Mouse (Mus musculus): ENCODE measurements around the gene Plvap. TPM values are rescaled to one million over a fixed set of nuclear protein-coding genes. Genes with fewer than 3 reads are reported as not detected.
"Not testable (repeated sequence)": the region's sequence is repeated elsewhere in the genome, so short reads cannot be mapped to it uniquely, and the experiment has no call there.

The Plvap gene
- polyA plus RNA-seq, 1 experiment from 2014 or later: 165 TPM

DNA sequence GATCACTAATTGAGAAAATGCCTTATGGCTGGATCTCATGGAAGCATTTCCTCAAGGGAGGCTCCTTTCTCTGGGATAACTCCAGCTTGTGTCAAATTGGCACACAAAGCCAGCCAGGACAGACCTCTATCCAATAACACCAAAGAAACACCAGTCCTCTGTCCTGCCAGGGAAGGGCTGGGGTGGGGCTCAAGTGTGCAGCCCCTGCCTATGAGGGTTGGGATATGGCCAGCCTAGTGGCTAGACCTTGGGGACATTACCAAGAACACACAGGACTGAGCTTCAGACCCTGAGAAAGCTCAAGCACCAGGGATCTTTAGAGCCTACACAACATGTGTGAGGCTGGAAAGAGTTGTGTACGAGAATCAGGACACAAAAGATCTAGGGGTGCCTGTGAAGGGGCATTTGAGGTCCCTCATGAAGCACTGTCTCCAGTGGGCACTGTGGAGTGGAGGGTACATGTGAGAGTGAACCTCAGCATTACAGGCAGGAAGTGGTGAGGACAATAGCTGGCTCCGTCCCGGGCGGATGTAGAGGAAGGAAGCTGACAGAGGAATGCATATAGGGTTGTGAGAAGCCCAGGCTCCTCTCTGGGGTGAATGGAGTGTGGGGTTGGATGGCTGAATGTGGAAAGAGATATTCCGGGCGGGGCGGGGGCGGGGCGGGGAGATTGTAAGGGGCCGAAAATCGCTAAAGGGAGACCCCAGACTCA lies 17.0 kb upstream of the Plvap start:
- no peak for ATAC-seq (ENCODE audit: low FRiP score, low TSS enrichment)
- no peak overlapping the region; the same call in 1 of the 2 replicates for H3K9ac ChIP-seq (replicated peaks; ENCODE audit: low read length)
- H3K27me3 ChIP-seq (ENCODE audit: insufficient read depth, low read length): peaks cover 16% of the 10 kb centered on the region
- H3K36me3 ChIP-seq (ENCODE audit: insufficient read depth, low read length): no peaks in the 10 kb centered on the region
- peaks cover 21% of the 10 kb centered on the region for H3K4me1 ChIP-seq (ENCODE audit: insufficient read depth, low read length)
- no peaks in the 10 kb centered on the region for H3K9me3 ChIP-seq (ENCODE audit: low read length)
- no peak overlapping the region for H3K4me3 ChIP-seq (ENCODE audit: low read length)
- H3K4me2 ChIP-seq (replicated peaks; ENCODE audit: low read depth, low read length): no peak overlapping the region
- WGBS: 65% methylated on average over 11 of the region's 11 CpGs
- peak overlapping the region; percentile 91 for H3K27ac ChIP-seq (ENCODE audit: low read length)

DNA sequence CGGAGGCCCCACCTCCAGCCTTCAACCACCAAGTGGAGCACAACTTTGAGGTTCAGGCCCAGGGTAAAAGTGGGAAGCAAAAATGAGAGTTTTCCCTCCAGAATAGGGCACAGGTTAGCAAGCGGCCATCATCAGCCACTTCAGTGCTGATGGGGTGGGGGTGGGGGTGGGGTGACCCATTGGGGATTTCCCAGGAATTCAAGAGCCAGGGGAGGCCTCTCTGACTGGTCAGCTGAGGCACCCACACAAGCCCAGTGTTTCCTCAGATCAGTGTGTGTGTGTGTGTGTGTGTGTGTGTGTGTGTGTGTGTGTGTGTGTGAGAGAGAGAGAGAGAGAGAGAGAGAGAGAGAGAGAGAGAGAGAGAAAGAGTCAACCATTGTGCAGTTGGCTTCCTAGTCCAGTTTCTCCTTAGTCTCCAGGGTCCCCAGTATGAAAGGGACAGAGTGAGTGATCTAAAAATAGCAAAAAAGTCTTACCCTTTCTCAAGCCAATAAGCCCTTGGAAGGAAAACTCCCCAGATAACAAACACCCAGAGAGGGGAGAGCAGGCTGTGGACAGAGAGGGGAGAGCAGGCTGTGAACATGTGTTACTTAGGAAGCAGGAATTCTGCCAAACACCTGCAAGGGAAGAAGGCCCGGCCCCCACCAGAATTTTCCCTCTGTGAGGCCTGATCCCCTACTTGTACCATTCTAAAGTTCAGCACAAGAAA lies 15.8 kb upstream of the Plvap start:
- ATAC-seq (ENCODE audit: low FRiP score, low TSS enrichment): no peak

DNA sequence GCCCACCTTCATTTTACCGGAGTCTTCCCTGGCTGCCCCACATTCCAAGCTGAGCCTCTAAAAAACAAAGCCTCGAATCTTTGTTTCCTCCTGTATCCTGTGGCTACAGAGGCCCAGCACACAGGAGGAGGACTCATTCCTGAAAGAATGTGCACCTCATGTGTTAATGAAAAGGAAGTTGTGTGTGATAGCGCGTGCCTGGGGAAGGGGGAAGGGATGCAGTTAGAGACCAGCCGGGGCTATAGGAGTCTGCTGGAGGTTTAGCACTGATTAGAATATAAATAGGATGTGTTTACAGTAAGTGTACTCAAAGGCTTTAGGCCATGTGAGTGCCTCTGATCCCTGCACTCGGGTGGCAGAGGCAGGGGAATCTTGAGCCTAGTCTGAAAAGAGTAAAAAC lies 14.7 kb upstream of the Plvap start:
- Histone ChIP-seq H3K27ac (ENCODE audit: low read length) (peak overlapping the region; percentile 71), H3K4me2 (replicated peaks; ENCODE audit: low read depth, low read length) (no peak overlapping the region), H3K4me1 (ENCODE audit: insufficient read depth, low read length) (peaks cover 24% of the 10 kb centered on the region), H3K9me3 (ENCODE audit: low read length) (no peaks in the 10 kb centered on the region), H3K27me3 (ENCODE audit: insufficient read depth, low read length) (peaks cover 16% of the 10 kb centered on the region), H3K36me3 (ENCODE audit: insufficient read depth, low read length) (no peaks in the 10 kb centered on the region), H3K4me3 (ENCODE audit: low read length) (no peak overlapping the region), H3K9ac (replicated peaks; ENCODE audit: low read length) (no peak overlapping the region)
- ATAC-seq (ENCODE audit: low FRiP score, low TSS enrichment): 0 out of 2 replicates have a peak, but pooled peaks have one; percentile 21
- 32% methylated on average over 6 of the region's 6 CpGs for WGBS

More for the DNA sequence above, 15.8 kb upstream of the Plvap start:
- peaks cover 16% of the 10 kb centered on the region for H3K27me3 ChIP-seq (ENCODE audit: insufficient read depth, low read length)
- H3K9me3 ChIP-seq (ENCODE audit: low read length): no peaks in the 10 kb centered on the region
- H3K27ac ChIP-seq (ENCODE audit: low read length): peak overlapping the region; percentile 82
- no peak overlapping the region for H3K4me2 ChIP-seq (replicated peaks; ENCODE audit: low read depth, low read length)
- WGBS: 69% methylated on average over 3 of the region's 3 CpGs
- no peaks in the 10 kb centered on the region for H3K36me3 ChIP-seq (ENCODE audit: insufficient read depth, low read length)
- H3K4me3 ChIP-seq (ENCODE audit: low read length): no peak overlapping the region
- no peak overlapping the region for H3K9ac ChIP-seq (replicated peaks; ENCODE audit: low read length)
- peaks cover 21% of the 10 kb centered on the region for H3K4me1 ChIP-seq (ENCODE audit: insufficient read depth, low read length)

DNA sequence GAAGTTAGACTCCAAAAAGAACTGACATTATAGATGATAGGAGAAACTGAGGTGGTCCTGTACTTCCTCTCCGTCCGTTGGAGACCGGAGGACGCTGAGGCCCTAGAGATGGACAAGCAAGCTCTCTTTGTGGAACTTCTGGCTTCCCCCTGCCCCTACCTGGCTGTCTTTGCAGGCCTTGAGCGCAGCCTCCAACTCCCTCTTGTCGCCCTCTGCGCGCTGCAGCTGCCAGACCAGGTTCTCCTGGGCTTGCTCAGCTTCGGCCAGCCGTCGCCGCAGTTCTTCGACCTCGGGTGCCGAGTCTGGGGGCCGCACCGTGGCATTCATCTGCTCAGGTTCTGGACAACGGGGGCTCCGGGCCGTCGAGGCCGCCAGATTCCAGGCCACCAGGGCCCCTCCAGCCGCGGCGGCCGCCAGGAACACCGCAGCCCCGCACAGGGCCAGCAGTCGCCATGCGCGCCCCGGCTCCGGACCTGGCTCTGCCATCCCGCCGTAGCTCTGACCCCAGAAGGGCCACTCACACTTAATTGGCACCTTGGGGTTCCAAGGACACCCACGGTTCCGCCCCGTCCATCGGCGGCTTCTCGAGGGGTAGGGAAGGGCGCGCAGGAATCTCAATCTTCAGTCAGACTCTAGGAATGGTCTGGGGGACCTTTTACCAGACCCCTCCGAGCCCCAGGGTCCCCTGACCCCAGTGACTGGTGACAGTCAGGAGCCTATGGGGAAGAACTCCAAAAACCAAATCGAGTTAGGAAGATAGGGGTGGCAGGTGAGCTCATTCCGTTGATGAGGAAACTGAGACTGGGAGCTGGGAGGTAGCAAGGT lies 13.9 kb upstream of the Plvap start, which contains the start of gene Ccdc194:
Gene Ccdc194, minus strand, starts transcription at position 486 of the 825 bp plus-strand sequence.
- peaks cover 16% of the 10 kb centered on the region for H3K27me3 ChIP-seq (ENCODE audit: insufficient read depth, low read length)
- H3K4me1 ChIP-seq (ENCODE audit: insufficient read depth, low read length): peaks cover 24% of the 10 kb centered on the region
- peak within 1 kb of the TSS; percentile 22 for H3K4me3 ChIP-seq (ENCODE audit: low read length)
- peak within 1 kb of the TSS; percentile 36 for H3K4me2 ChIP-seq (replicated peaks; ENCODE audit: low read depth, low read length)
- peak within 1 kb of the TSS; percentile 48 for H3K9ac ChIP-seq (replicated peaks; ENCODE audit: low read length)
- WGBS: 14% methylated on average over 46 of the region's 46 CpGs
- ATAC-seq (ENCODE audit: low FRiP score, low TSS enrichment): no peak
- H3K36me3 ChIP-seq (ENCODE audit: insufficient read depth, low read length): no peaks in the 10 kb centered on the region
- no peaks in the 10 kb centered on the region for H3K9me3 ChIP-seq (ENCODE audit: low read length)
- H3K27ac ChIP-seq (ENCODE audit: low read length): peak within 1 kb of the TSS; percentile 71

DNA sequence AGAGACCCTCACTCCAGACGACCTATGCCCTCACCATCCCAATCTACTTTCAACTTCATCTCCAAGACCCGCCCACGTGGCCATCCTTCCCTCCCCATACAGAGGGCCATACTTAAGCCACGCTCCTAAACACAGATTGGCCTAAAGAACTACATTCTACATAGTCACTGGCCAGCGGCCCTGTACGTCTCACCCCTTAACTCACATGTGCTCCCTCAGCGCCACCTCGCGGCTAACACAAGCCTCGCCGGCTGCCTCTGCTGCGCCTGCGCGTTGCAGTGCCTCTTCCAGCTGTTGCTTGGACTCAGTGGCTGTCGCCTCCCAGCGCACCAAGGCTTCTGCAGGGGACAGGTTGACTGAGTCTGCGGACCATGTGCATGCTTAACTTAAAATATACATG lies 10.1 kb upstream of the Plvap start:
- Histone ChIP-seq H3K4me1 (ENCODE audit: insufficient read depth, low read length) (peaks cover 23% of the 10 kb centered on the region), H3K9ac (replicated peaks; ENCODE audit: low read length) (no peak overlapping the region), H3K27me3 (ENCODE audit: insufficient read depth, low read length) (peaks cover 16% of the 10 kb centered on the region), H3K36me3 (ENCODE audit: insufficient read depth, low read length) (no peaks in the 10 kb centered on the region), H3K4me2 (replicated peaks; ENCODE audit: low read depth, low read length) (peak overlapping the region; percentile 24), H3K27ac (ENCODE audit: low read length) (no peak overlapping the region), H3K4me3 (ENCODE audit: low read length) (no peak overlapping the region), H3K9me3 (ENCODE audit: low read length) (no peaks in the 10 kb centered on the region)
- 2% methylated on average over 17 of the region's 17 CpGs for WGBS
- peak; percentile 93 for ATAC-seq (ENCODE audit: low FRiP score, low TSS enrichment)

DNA sequence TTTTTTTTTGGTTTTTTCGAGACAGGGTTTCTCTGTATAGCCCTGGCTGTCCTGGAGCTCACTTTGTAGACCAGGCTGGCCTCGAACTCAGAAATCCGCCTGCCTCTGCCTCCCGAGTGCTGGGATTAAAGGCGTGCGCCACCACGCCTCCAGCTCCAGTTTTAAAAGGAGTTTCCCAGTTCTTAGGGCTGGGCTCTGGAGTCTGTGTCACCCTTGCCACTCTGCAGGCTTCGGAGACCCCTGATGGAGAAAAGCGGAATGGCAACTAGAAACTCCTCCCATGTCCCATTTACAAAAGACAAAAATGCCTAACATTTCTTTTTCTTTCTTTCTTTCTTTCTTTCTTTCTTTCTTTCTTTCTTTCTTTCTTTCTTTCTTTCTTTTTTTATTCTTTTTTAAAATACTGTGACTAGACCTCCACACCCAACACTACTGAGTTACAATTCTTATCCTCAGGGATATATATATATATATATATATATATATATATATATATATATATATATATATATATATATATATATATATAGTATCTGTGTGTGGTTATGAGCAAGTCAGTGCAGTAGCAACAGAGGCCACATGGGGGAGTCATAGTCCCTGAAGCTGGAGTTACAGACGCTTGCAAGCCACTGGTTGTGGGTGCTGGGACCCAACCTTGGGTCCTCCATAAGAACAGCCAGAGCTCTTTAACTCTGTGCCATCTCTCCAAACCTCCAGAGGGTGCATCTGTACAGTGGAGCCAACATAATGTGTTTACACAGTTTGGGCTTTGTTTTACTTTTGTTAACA lies 7.7 kb upstream of the Plvap start:
- H3K27me3 ChIP-seq (ENCODE audit: insufficient read depth, low read length); H3K36me3 ChIP-seq (ENCODE audit: insufficient read depth, low read length); H3K4me3 ChIP-seq (ENCODE audit: low read length); H3K4me2 ChIP-seq (replicated peaks; ENCODE audit: low read depth, low read length); ATAC-seq (ENCODE audit: low FRiP score, low TSS enrichment); H3K9me3 ChIP-seq (ENCODE audit: low read length); H3K9ac ChIP-seq (replicated peaks; ENCODE audit: low read length); H3K27ac ChIP-seq (ENCODE audit: low read length): not testable (repeated sequence)
- peaks cover 10% of the 10 kb centered on the region; the same call in 1 of the 2 replicates for H3K4me1 ChIP-seq (ENCODE audit: insufficient read depth, low read length)
- WGBS: 31% methylated on average over 10 of the region's 10 CpGs

DNA sequence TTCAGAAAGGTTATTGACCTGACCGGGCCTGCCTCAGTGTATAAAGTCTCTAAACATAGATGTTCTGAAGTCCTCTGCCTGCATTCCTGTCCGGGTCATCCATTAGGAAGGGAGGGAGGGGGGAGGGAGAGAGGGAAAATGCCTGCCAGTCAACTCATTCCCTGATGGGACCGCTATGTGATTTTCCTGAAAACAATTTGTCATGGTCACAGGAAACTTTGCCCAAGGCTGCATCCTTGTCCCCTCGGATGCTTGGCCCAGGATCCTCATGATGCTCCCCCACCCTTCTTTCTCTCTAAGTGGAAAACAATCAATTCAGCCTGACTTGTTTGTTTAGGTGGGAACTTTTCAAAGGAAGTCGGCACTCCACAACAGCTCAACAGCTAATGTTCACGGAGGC lies 5.2 kb upstream of the Plvap start:
- Histone ChIP-seq H3K4me1 (ENCODE audit: insufficient read depth, low read length) (peaks cover 9% of the 10 kb centered on the region; the same call in 1 of the 2 replicates), H3K9ac (replicated peaks; ENCODE audit: low read length) (no peak overlapping the region; the same call in 1 of the 2 replicates), H3K36me3 (ENCODE audit: insufficient read depth, low read length) (no peaks in the 10 kb centered on the region), H3K9me3 (ENCODE audit: low read length) (no peaks in the 10 kb centered on the region), H3K27me3 (ENCODE audit: insufficient read depth, low read length) (no peaks in the 10 kb centered on the region), H3K27ac (ENCODE audit: low read length) (peak overlapping the region; percentile 57; the same call in 1 of the 2 replicates), H3K4me3 (ENCODE audit: low read length) (no peak overlapping the region), H3K4me2 (replicated peaks; ENCODE audit: low read depth, low read length) (no peak overlapping the region)
- ATAC-seq (ENCODE audit: low FRiP score, low TSS enrichment): no peak
- WGBS: 19% methylated on average over 6 of the region's 6 CpGs

DNA sequence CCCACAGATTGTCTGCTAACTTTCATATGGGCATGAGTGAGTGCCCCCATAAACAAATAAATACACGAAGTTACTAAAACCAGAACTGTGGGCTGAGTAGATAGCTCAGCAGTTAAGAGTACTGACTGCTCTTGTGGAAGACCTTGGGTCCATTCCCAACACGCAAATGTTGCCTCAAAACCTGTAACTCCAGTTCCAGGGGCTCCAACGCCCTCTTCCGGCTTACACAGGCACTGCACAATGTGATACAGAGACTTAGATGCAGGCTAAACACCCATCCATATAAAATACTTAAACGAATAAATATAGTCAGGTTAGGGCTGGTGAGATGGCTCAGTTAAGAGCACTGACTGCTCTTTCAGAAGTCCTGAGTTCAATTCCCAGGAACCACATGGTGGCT lies 3.5 kb upstream of the Plvap start:
- 66% methylated on average over 5 of the region's 5 CpGs for WGBS
- no peak overlapping the region for H3K4me3 ChIP-seq (ENCODE audit: low read length)
- 0 out of 2 replicates have a peak, but pooled peaks cover 3% of the 10 kb centered on the region for H3K27me3 ChIP-seq (ENCODE audit: insufficient read depth, low read length)
- no peaks in the 10 kb centered on the region for H3K36me3 ChIP-seq (ENCODE audit: insufficient read depth, low read length)
- peaks cover 7% of the 10 kb centered on the region; the same call in 1 of the 2 replicates for H3K4me1 ChIP-seq (ENCODE audit: insufficient read depth, low read length)
- ATAC-seq (ENCODE audit: low FRiP score, low TSS enrichment): no peak
- no peak overlapping the region for H3K9ac ChIP-seq (replicated peaks; ENCODE audit: low read length)
- no peak overlapping the region for H3K27ac ChIP-seq (ENCODE audit: low read length)
- H3K4me2 ChIP-seq (replicated peaks; ENCODE audit: low read depth, low read length): no peak overlapping the region
- H3K9me3 ChIP-seq (ENCODE audit: low read length): no peaks in the 10 kb centered on the region

Measured in kidney, embryonic 16.5 days (tissue).